ENCODE assay signal across 9 mouse cellular contexts in genomic region chr5:115404241-115404794, GRCm38 (mm10). TPM values are rescaled to one million over a fixed set of nuclear protein-coding genes. Genes with fewer than 3 reads are reported as not detected.
DNase-seq lines count a peak whose midpoint lies in the region; ATAC-seq and TF ChIP-seq lines count a peak whose summit lies in the region.
"Had no signal": no experiment of that assay in that cellular context is flagged by ENCODE, and none has a peak within 500 bp of the region (broad histone marks: within the 10 kb centered on the region; RNA-seq: fewer than 3 reads in every experiment).

No protein-coding gene starts in this region.

- no peaks in the 10 kb centered on the region for H3K36me3 ChIP-seq in heart, embryonic 10.5 days
- no peaks in the 10 kb centered on the region for H3K36me3 ChIP-seq in ES-E14 (ENCODE audit: control insufficient read depth, insufficient read depth, low read length, poor library complexity, severe bottlenecking)
- no peaks in the 10 kb centered on the region for H3K36me3 ChIP-seq in embryonic facial prominence, embryonic 11.5 days (replicated peaks; ENCODE audit: control insufficient read depth, insufficient read depth, low read depth, low read length)
- no peaks in the 10 kb centered on the region for H3K36me3 ChIP-seq in midbrain, embryonic 14.5 days (ENCODE audit: control insufficient read depth, insufficient read depth, low read length)

- intact Hi-C loops in heart, postnatal 14 days (cut with DNase I) = no loop called here

- ATAC-seq in embryonic facial prominence, embryonic 11.5 days (replicated peaks; ENCODE audit: insufficient number of reproducible peaks, low FRiP score, low TSS enrichment, low read depth) = peak; percentile 82
- peak; percentile 74 for ATAC-seq in midbrain, embryonic 14.5 days (ENCODE audit: low FRiP score, low TSS enrichment)

- 2% methylated on average over 18 of the region's 18 CpGs for WGBS in heart, embryonic 10.5 days
- WGBS in embryonic facial prominence, embryonic 11.5 days = 1% methylated on average over 18 of the region's 18 CpGs
- under 1% methylated on average over 18 of the region's 18 CpGs for WGBS in midbrain, embryonic 14.5 days

- peak overlapping the region; percentile 76 for H3K27ac ChIP-seq in heart, embryonic 10.5 days
- H3K27ac ChIP-seq in ES-E14 (ENCODE audit: insufficient read depth, low read depth, low read length, poor library complexity, severe bottlenecking) = peak overlapping the region; percentile 42
- H3K27ac ChIP-seq in embryonic facial prominence, embryonic 11.5 days (replicated peaks; ENCODE audit: low read depth, low read length) = peak overlapping the region; percentile 77
- peak overlapping the region; percentile 91 for H3K27ac ChIP-seq in midbrain, embryonic 14.5 days (replicated peaks; ENCODE audit: low read depth, low read length)

- peaks cover 43% of the 10 kb centered on the region for H3K27me3 ChIP-seq in heart, embryonic 10.5 days (ENCODE audit: insufficient read depth, poor library complexity, severe bottlenecking)
- H3K27me3 ChIP-seq in embryonic facial prominence, embryonic 11.5 days (ENCODE audit: control insufficient read depth, insufficient read depth, low read length) = no peaks in the 10 kb centered on the region
- H3K27me3 ChIP-seq in midbrain, embryonic 14.5 days (ENCODE audit: control insufficient read depth, insufficient read depth, low read length) = no peaks in the 10 kb centered on the region
- H3K27me3 ChIP-seq: CH12.LX had no signal

- H3K4me2 ChIP-seq in embryonic facial prominence, embryonic 11.5 days (ENCODE audit: low read depth, low read length) = peak overlapping the region; percentile 42
- peak overlapping the region; percentile 51 for H3K4me2 ChIP-seq in midbrain, embryonic 14.5 days (ENCODE audit: low read length)

- in situ Hi-C loops in ES-E14 (cut with MboI; ENCODE audit: low sequenced_read_pairs in 2 of 2, unreplicated experiment in 2 of 2) = no loop called here

- H3K9ac ChIP-seq in ES-E14 (ENCODE audit: insufficient read depth, low read depth, low read length, poor library complexity, severe bottlenecking) = no peak overlapping the region; the same call in 1 of the 2 replicates
- H3K9ac ChIP-seq in embryonic facial prominence, embryonic 11.5 days (replicated peaks; ENCODE audit: low read length) = peak overlapping the region; percentile 57
- peak overlapping the region; percentile 47 for H3K9ac ChIP-seq in midbrain, embryonic 14.5 days (replicated peaks; ENCODE audit: low read length)

- H3K4me3 ChIP-seq in heart, embryonic 10.5 days = peak overlapping the region; percentile 53
- H3K4me3 ChIP-seq in ES-E14 (ENCODE audit: insufficient read depth in 1 of 2, low read depth in 1 of 2, low read length in 2 of 2, poor library complexity in 1 of 2, severe bottlenecking in 1 of 2) = peak overlapping the region; percentile 2 to 42; a peak in 2 of 4 replicates
- H3K4me3 ChIP-seq in embryonic facial prominence, embryonic 11.5 days (ENCODE audit: low read depth, low read length) = peak overlapping the region; percentile 21; the same call in 1 of the 2 replicates
- H3K4me3 ChIP-seq in midbrain, embryonic 14.5 days (replicated peaks; ENCODE audit: low read depth, low read length) = peak overlapping the region; percentile 10; the same call in 1 of the 2 replicates

- DNase-seq in heart, embryonic 10.5 days (ENCODE audit: low spot score) = no peak
- DNase-seq in heart, postnatal 14 days = no peak
- DNase-seq in ES-E14 (ENCODE audit: low read depth, low spot score) = peak; percentile 91
- DNase-seq in embryonic facial prominence, embryonic 11.5 days (ENCODE audit: low spot score) = peak; percentile 83
- peak; percentile 16 to 21 for DNase-seq in layer of hippocampus, adult 8-10 months (ENCODE audit: low spot score in 2 of 2)
- peak; percentile 83 for DNase-seq in midbrain, embryonic 14.5 days
- no peak for DNase-seq in natural killer cell, adult 2 months (ENCODE audit: low spot score in 2 of 2)
- DNase-seq in thymus, adult 18-20 months = no peak

- no peaks in the 10 kb centered on the region for H3K9me3 ChIP-seq in heart, embryonic 10.5 days
- H3K9me3 ChIP-seq in ES-E14 (ENCODE audit: control insufficient read depth, insufficient read depth, low read depth, low read length) = no peaks in the 10 kb centered on the region
- H3K9me3 ChIP-seq in embryonic facial prominence, embryonic 11.5 days (replicated peaks; ENCODE audit: control insufficient read depth, low read length) = no peaks in the 10 kb centered on the region
- H3K9me3 ChIP-seq in midbrain, embryonic 14.5 days (ENCODE audit: control insufficient read depth, low read length) = no peaks in the 10 kb centered on the region

- H3K4me1 ChIP-seq in heart, embryonic 10.5 days = peaks cover 20% of the 10 kb centered on the region
- H3K4me1 ChIP-seq in ES-E14 (ENCODE audit: control insufficient read depth in 2 of 2, insufficient read depth in 2 of 2, low read length in 2 of 2, poor library complexity in 1 of 2) = peaks cover 12 to 22% of the 10 kb centered on the region in 2 experiments
- H3K4me1 ChIP-seq in embryonic facial prominence, embryonic 11.5 days (ENCODE audit: control insufficient read depth, insufficient read depth, low read length) = peaks cover 9% of the 10 kb centered on the region
- peaks cover 23% of the 10 kb centered on the region for H3K4me1 ChIP-seq in midbrain, embryonic 14.5 days (ENCODE audit: control insufficient read depth, insufficient read depth, low read length)

TF ChIP-seq in ES-E14, 5 proteins besides CTCF, POLR2A, EP300 and RAD21:
- TF ChIP-seq CHD2 (IDR thresholded peaks at IDR 0.05; ENCODE audit: low read depth, low read length) (no peak), MAFK (IDR thresholded peaks at IDR 0.05; ENCODE audit: insufficient read depth, low read depth, low read length) (no peak), ZNF384 (IDR thresholded peaks at IDR 0.05; ENCODE audit: low read depth, low read length) (no peak), HCFC1 (IDR thresholded peaks at IDR 0.05; ENCODE audit: borderline replicate concordance, insufficient read depth, low read length) (no peak), ZC3H11A (IDR thresholded peaks at IDR 0.05; ENCODE audit: borderline replicate concordance, low read depth, low read length) (no peak)

RNA-seq across cellular contexts. Expression of gene Msi1, which starts 25.1 kb away (rescaled TPM):
- polyA plus RNA-seq in heart, embryonic 10.5 days (2016; fragmentation: Nextera tagmentation; extraction: Ambion mirVana) = 9.6 and 17.1 TPM in 2 replicates
- total RNA-seq in heart, postnatal 14 days (2021) = 1 to 10 TPM; 1.9 to 2.0 TPM
- 5.6 and 9.0 TPM in 2 replicates for total RNA-seq in ES-E14 (2012; rRNA removed)
- 52.4 and 53.9 TPM in 2 replicates for polyA plus RNA-seq in embryonic facial prominence, embryonic 11.5 days (2014; fragmentation: Nextera tagmentation; extraction: Ambion mirVana)
- total RNA-seq in layer of hippocampus, adult 8-10 months (2022) = 10 to 100 TPM; 57.2 to 62.6 (median 60.8) TPM
- polyA plus RNA-seq in midbrain, embryonic 14.5 days (2014; fragmentation: Nextera tagmentation; extraction: Ambion mirVana) = 71.6 and 101 TPM in 2 replicates

RNA-seq across cellular contexts. Expression of gene Cox6a1, which starts 55.5 kb away (rescaled TPM):
- 1,049 and 1,325 TPM in 2 replicates for polyA plus RNA-seq in heart, embryonic 10.5 days (2016; fragmentation: Nextera tagmentation; extraction: Ambion mirVana)
- 100 to 1,000 TPM; 367 to 372 TPM for total RNA-seq in heart, postnatal 14 days (2021)
- total RNA-seq in ES-E14 (2012; rRNA removed) = 936 and 1,706 TPM in 2 replicates
- 569 and 629 TPM in 2 replicates for polyA plus RNA-seq in embryonic facial prominence, embryonic 11.5 days (2014; fragmentation: Nextera tagmentation; extraction: Ambion mirVana)
- total RNA-seq in layer of hippocampus, adult 8-10 months (2022) = 100 to 1,000 TPM; 621 to 774 (median 709) TPM
- 938 and 1,310 TPM in 2 replicates for polyA plus RNA-seq in midbrain, embryonic 14.5 days (2014; fragmentation: Nextera tagmentation; extraction: Ambion mirVana)

Comparison
In these comparisons a context has a peak if more than half of its experiments do, and no peak if none do; other contexts are left out.
1. DNase-seq: peak in ES-E14 (single experiment), embryonic facial prominence, embryonic 11.5 days (single experiment), layer of hippocampus, adult 8-10 months (2 of 2) and midbrain, embryonic 14.5 days (single experiment); none in heart, embryonic 10.5 days (single experiment), heart, postnatal 14 days (0 of 2), natural killer cell, adult 2 months (0 of 2) and thymus, adult 18-20 months (0 of 2).
2. Peak in every context shown above with its lines, with median percentiles within 50 percentile points of each other: H3K27ac ChIP-seq and H3K4me3 ChIP-seq.